Mouse (Mus musculus) frontal cortex, postnatal 14 days (tissue): Measurements from ENCODE around the gene Timeless.
A peak's percentile ranks its signal among the peaks of the same experiment; 100 is the strongest.
"Not testable (repeated sequence)": the region's sequence is repeated elsewhere in the genome, so short reads cannot be mapped to it uniquely, and the experiment has no call there.

ENCODE experiments used
- DNase-seq, 2 experiments: peaks; one replicate each; pipeline ENCODE4 v3.0.0; 2022; ENCODE audit warnings: low spot score in 2 of 2

The Timeless gene

GRCm38 (mm10) chr10:128212871-128213323, 19.0 kb upstream of the Timeless start:
- DNase-seq = peak in 1 of 2 experiments; percentile 48

- not testable (repeated sequence) for DNase-seq
Measured at GRCm38 (mm10) chr10:128214112-128214511, 17.8 kb upstream of the Timeless start.

GRCm38 (mm10) chr10:128214981-128215380, 16.9 kb upstream of the Timeless start:
- DNase-seq = no peak

- DNase-seq = no peak
Measured at GRCm38 (mm10) chr10:128218387-128219117, 13.3 kb upstream of the Timeless start.

GRCm38 (mm10) chr10:128221533-128222286, 10.2 kb upstream of the Timeless start:
- DNase-seq = no peak

- no peak for DNase-seq
Measured at GRCm38 (mm10) chr10:128225064-128225463, 6.8 kb upstream of the Timeless start.

GRCm38 (mm10) chr10:128225538-128225937, 6.3 kb upstream of the Timeless start, which contains the start of gene Mip:
Gene Mip, plus strand, starts transcription at chr10:128225838.
- DNase-seq = no peak

- no peak for DNase-seq
Measured at GRCm38 (mm10) chr10:128227592-128227991, 4.3 kb upstream of the Timeless start.

GRCm38 (mm10) chr10:128228009-128228408, 3.9 kb upstream of the Timeless start:
- no peak for DNase-seq

GRCm38 (mm10) chr10:128230582-128230981, 1.3 kb upstream of the Timeless start:
- no peak for DNase-seq

- no peak for DNase-seq
Measured at GRCm38 (mm10) chr10:128231146-128231545, 719 bp upstream of the Timeless start.

GRCm38 (mm10) chr10:128232420-128232985, 638 bp downstream of the Timeless start:
- peak; percentile 22 to 40 for DNase-seq

GRCm38 (mm10) chr10:128236321-128236720, 4.5 kb downstream of the Timeless start:
- DNase-seq = no peak

GRCm38 (mm10) chr10:128237807-128238480, 6.1 kb downstream of the Timeless start:
- no peak for DNase-seq

GRCm38 (mm10) chr10:128239140-128239539, 7.3 kb downstream of the Timeless start:
- DNase-seq = no peak

- no peak for DNase-seq
Measured at GRCm38 (mm10) chr10:128240131-128240530, 8.3 kb downstream of the Timeless start.

GRCm38 (mm10) chr10:128243252-128243651, 11.4 kb downstream of the Timeless start:
- no peak for DNase-seq

GRCm38 (mm10) chr10:128244121-128244520, 12.3 kb downstream of the Timeless start:
- no peak for DNase-seq

GRCm38 (mm10) chr10:128247020-128247732, 15.3 kb downstream of the Timeless start:
- no peak for DNase-seq

GRCm38 (mm10) chr10:128250565-128250964, 18.7 kb downstream of the Timeless start:
- no peak for DNase-seq

GRCm38 (mm10) chr10:128253677-128254255, 21.9 kb downstream of the Timeless start, which contains the start of gene Apon:
Gene Apon, plus strand, starts transcription at chr10:128254096.
- DNase-seq = no peak
